Mouse (Mus musculus): ENCODE data around the gene Dcdc2c.

Gene Dcdc2c

GRCm38 (mm10) chr12:28552299-28552698 lies at the start of gene Dcdc2c:
Dcdc2c (minus strand) TSS chr12:28552399.
- no peak for DNase-seq

- no peak for DNase-seq
These were observed 46.4 kb upstream of the Dcdc2c start for GRCm38 (mm10) chr12:28598526-28598991.

- no peak for DNase-seq
These were observed 45.9 kb upstream of the Dcdc2c start for GRCm38 (mm10) chr12:28598110-28598509.

- no peak for DNase-seq
These were observed 45.5 kb upstream of the Dcdc2c start for GRCm38 (mm10) chr12:28597699-28598098.

- DNase-seq: no peak
These were observed 44.7 kb upstream of the Dcdc2c start for GRCm38 (mm10) chr12:28596851-28597250.

- DNase-seq: peak; percentile 27
These were observed 38.2 kb upstream of the Dcdc2c start for GRCm38 (mm10) chr12:28590428-28590827.

- DNase-seq: peak; percentile 85
These were observed 37.1 kb upstream of the Dcdc2c start for GRCm38 (mm10) chr12:28589090-28589868.

- peak; percentile 50 for DNase-seq
These were observed 35.8 kb upstream of the Dcdc2c start for GRCm38 (mm10) chr12:28587949-28588348.

- DNase-seq: peak; percentile 39
These were observed 31.8 kb upstream of the Dcdc2c start for GRCm38 (mm10) chr12:28584036-28584435.

GRCm38 (mm10) chr12:28582423-28582822 lies 30.2 kb upstream of the Dcdc2c start, which contains the start of gene Allc:
Allc (minus strand) TSS chr12:28582523.
- DNase-seq: no peak

- peak; percentile 46 for DNase-seq
These were observed 26.9 kb upstream of the Dcdc2c start for GRCm38 (mm10) chr12:28579132-28579531.

GRCm38 (mm10) chr12:28578147-28578546 lies 25.9 kb upstream of the Dcdc2c start:
- DNase-seq: no peak

- no peak for DNase-seq
These were observed 23.3 kb upstream of the Dcdc2c start for GRCm38 (mm10) chr12:28575366-28576070.

GRCm38 (mm10) chr12:28572241-28572640 lies 20.0 kb upstream of the Dcdc2c start:
- DNase-seq: no peak

GRCm38 (mm10) chr12:28551775-28552174 lies 424 bp downstream of the Dcdc2c start:
- no peak for DNase-seq

- DNase-seq: no peak
These were observed 3.3 kb downstream of the Dcdc2c start for GRCm38 (mm10) chr12:28548887-28549286.

- DNase-seq: no peak
These were observed 37.9 kb downstream of the Dcdc2c start for GRCm38 (mm10) chr12:28514264-28514775.

- no peak for DNase-seq
These were observed 42.4 kb downstream of the Dcdc2c start for GRCm38 (mm10) chr12:28509699-28510280.

- no peak for DNase-seq
These were observed 57.9 kb downstream of the Dcdc2c start for GRCm38 (mm10) chr12:28494289-28494688.

GRCm38 (mm10) chr12:28482483-28483160 lies 69.6 kb downstream of the Dcdc2c start:
- no peak for DNase-seq

- DNase-seq: no peak
These were observed 91.2 kb downstream of the Dcdc2c start for GRCm38 (mm10) chr12:28460951-28461431.

GRCm38 (mm10) chr12:28460523-28460922 lies 91.7 kb downstream of the Dcdc2c start:
- no peak for DNase-seq

- DNase-seq: no peak
These were observed 93.4 kb downstream of the Dcdc2c start for GRCm38 (mm10) chr12:28458786-28459185.

All from right cerebral cortex, postnatal 4 days (tissue).